Mouse (Mus musculus) ES-Bruce4 (cell line): ENCODE data around the gene Gm3002. TPM values are rescaled to one million over a fixed set of nuclear protein-coding genes. Genes with fewer than 3 reads are reported as not detected.
"Not testable (repeated sequence)": the region's sequence is repeated elsewhere in the genome, so short reads cannot be mapped to it uniquely, and the experiment has no call there.

Experiments used
- H3K27ac ChIP-seq: 2 replicates; pipeline ENCODE4 v1.5.1; 2012; ENCODE audit warnings: low read length, inconsistent platforms; ENCODE audit not compliant: insufficient read depth
- H3K27me3 ChIP-seq: 2 replicates; pipeline ENCODE4 v1.6.1; 2012; ENCODE audit warnings: mild to moderate bottlenecking, low read length, inconsistent platforms; ENCODE audit not compliant: control insufficient read depth, poor library complexity, insufficient read depth, severe bottlenecking
- H3K36me3 ChIP-seq: 2 replicates; pipeline ENCODE4 v1.6.1; 2012; ENCODE audit warnings: inconsistent platforms, mild to moderate bottlenecking, low read length, moderate library complexity; ENCODE audit not compliant: control insufficient read depth, poor library complexity, insufficient read depth, severe bottlenecking
- H3K4me1 ChIP-seq: one replicate; pipeline ENCODE4 v1.8.1; 2011; ENCODE audit warnings: low read length; ENCODE audit not compliant: control insufficient read depth, insufficient read depth
- H3K4me3 ChIP-seq: 2 replicates; pipeline ENCODE4 v1.5.1; 2011; ENCODE audit warnings: low read depth, mild to moderate bottlenecking, low read length
- H3K9ac ChIP-seq: 2 replicates; pipeline ENCODE4 v1.6.1; 2012; ENCODE audit warnings: low read depth, mild to moderate bottlenecking, inconsistent platforms; ENCODE audit not compliant: poor library complexity, severe bottlenecking
- H3K9me3 ChIP-seq: replicated peaks from 2 replicates; pipeline ENCODE4 v1.6.1; 2012; ENCODE audit warnings: mild to moderate bottlenecking, low read length, inconsistent platforms; ENCODE audit not compliant: control insufficient read depth, poor library complexity, insufficient read depth, severe bottlenecking
- polyA plus RNA-seq: library from polyadenylated mRNA; stranded (reverse); fragments of >200 nt; gene quantifications from 2 replicates; pipeline ENCODE4 v1.2.4, GENCODE M21; 2011; ENCODE audit warnings: low read depth; ENCODE audit not compliant: missing spikeins, insufficient read depth, insufficient read length

Gm3002 gene
- 0.99 TPM in 1 of 2 replicates, not detected in the other for polyA plus RNA-seq

DNA sequence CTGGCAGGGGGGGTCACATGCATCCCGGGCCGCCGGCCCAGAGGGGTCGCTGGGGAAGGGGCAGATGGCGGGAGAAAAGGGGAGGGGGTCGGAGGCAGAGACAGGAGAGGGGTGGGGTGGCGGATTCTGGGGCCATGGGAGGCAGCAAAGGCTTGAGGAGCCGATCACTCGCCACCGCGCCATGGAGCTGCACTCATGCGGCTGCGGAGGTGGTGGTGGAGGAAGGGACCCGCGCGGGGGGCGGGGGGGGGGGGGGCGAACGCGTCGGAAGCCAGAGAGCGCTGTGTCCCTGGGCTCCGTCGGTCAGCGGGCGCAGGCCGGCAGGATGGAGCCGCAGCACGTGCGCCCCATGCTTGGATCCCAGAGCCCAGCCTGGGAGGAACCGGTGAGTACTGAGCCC, at the start of gene Gm3002:
Gene Gm3002 (plus strand): TSS at position 301 of the 400 bp plus-strand sequence.
- H3K4me3 ChIP-seq, H3K27ac ChIP-seq, H3K4me1 ChIP-seq, H3K36me3 ChIP-seq, H3K27me3 ChIP-seq, H3K9ac ChIP-seq, H3K9me3 ChIP-seq: not testable (repeated sequence)

DNA sequence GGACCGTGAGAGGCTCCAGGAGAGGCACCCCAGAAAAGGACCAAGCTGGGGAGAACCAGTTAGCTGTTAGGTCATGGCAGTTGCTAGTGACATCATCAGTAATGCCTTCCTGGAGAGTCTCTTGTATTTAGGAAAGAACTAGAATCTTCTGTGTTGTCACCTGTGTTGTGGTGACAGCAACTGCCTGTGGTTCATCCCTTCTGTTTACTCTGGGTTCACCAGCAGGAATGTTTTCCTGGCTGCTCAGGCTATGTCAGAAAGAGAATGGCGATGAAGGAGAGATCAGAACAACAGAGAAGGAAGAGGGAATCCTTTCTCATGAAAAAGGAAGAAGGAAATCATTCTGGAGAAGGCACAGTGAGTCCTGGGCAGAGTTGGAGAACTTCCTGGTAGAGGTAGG, 36.1 kb downstream of the Gm3002 start, which contains the start of gene Gm3033:
Gene Gm3033 (plus strand): TSS at position 301 of the 400 bp plus-strand sequence.
- not testable (repeated sequence) for H3K4me3 ChIP-seq, H3K36me3 ChIP-seq, H3K27ac ChIP-seq, H3K27me3 ChIP-seq, H3K9ac ChIP-seq, H3K9me3 ChIP-seq, H3K4me1 ChIP-seq

DNA sequence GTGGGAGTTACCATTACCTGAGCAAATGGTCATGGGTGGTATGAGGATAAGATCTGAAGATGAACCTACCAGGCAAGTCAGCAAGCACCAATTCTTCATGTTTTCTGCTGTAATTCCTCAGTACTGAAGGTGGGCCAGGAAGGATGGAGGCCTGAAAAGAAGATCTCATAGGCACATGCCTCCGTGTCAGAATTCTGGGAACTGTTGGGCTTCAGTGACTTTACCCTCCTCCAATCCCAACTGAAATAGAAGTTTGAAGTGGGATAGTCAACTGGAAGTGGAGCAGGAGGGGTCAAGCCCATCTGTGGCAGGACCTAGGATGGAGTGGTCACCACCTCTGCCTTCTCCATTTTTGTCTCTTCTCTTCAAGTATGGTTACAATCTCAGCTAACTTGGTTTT, 74.0 kb downstream of the Gm3002 start, which contains the start of gene Gm2916:
Gene Gm2916 (plus strand): TSS at position 301 of the 400 bp plus-strand sequence.
- H3K9me3 ChIP-seq, H3K9ac ChIP-seq, H3K4me1 ChIP-seq, H3K4me3 ChIP-seq, H3K27me3 ChIP-seq, H3K27ac ChIP-seq, H3K36me3 ChIP-seq: not testable (repeated sequence)

DNA sequence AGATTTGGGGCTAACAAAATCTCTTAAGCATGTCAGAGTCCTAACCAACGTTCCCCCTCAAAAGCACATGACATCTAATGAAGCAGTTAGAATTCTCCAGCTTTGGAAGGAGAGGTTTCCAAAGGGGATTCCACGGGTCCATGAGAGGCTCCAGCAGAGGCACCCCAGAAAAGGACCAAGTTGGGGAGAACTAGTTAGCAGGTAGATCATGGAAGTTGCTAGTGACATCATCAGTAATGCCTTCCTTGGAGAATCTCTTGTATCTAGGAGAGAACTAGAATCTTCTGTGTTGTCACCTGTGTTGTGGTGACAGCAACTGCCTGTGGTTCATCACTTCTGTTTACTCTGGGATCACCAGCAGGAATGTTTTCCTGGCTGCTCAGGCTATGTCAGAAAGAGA, 121.6 kb downstream of the Gm3002 start, which contains the start of gene Gm3029:
Gene Gm3029 (plus strand): TSS at position 301 of the 400 bp plus-strand sequence.
- not testable (repeated sequence) for H3K9me3 ChIP-seq, H3K4me3 ChIP-seq, H3K36me3 ChIP-seq, H3K4me1 ChIP-seq, H3K9ac ChIP-seq, H3K27me3 ChIP-seq, H3K27ac ChIP-seq

DNA sequence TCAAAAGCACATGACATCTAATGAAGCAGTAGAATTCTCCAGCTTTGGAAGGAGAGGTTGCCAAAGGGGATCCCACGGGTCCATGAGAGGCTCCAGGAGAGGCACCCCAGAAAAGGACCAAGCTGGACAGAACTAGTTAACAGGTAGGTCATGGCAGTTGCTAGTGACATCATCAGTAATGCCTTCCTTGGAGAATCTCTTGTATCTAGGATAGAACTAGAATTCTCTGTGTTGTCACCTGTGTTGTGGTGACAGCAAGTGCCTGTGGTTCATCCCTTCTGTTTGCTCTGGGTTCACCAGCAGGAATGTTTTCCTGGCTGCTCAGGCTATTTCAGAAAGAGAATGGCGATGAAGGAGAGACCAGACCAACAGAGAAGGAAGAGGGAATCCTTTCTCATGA, 153.4 kb downstream of the Gm3002 start, which contains the start of gene Gm3095:
Gene Gm3095 (plus strand): TSS at position 301 of the 400 bp plus-strand sequence.
- H3K4me3 ChIP-seq, H3K27me3 ChIP-seq, H3K36me3 ChIP-seq, H3K4me1 ChIP-seq, H3K9ac ChIP-seq, H3K27ac ChIP-seq, H3K9me3 ChIP-seq: not testable (repeated sequence)

DNA sequence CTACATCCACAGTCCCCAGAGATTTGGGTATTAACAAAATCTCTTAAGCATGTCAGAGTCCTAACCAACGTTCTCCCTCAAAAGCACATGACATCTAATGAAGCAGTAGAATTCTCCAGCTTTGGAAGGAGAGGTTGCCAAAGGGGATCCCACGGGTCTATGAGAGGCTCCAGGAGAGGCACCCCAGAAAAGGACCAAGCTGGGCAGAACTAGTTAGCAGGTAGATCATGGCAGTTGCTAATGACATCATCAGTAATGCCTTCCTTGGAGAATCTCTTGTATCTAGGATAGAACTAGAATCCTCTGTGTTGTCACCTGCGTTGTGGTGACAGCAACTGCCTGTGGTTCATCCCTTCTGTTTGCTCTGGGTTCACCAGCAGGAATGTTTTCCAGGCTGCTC, 188.2 kb downstream of the Gm3002 start, which contains the start of gene Gm3099:
Gene Gm3099 (plus strand): TSS at position 301 of the 400 bp plus-strand sequence.
- H3K27me3 ChIP-seq, H3K9ac ChIP-seq, H3K4me3 ChIP-seq, H3K27ac ChIP-seq, H3K9me3 ChIP-seq, H3K36me3 ChIP-seq, H3K4me1 ChIP-seq: not testable (repeated sequence)

Other genes with a start within 250 kb of the Gm3002 start
- gene Gm3012, start 175.6 kb upstream of the Gm3002 start, polyA plus RNA-seq = not detected in 2 replicates
- not detected in 2 replicates for gene Gm3020, start 158.0 kb upstream of the Gm3002 start, polyA plus RNA-seq
- gene Gm3043, start 121.3 kb upstream of the Gm3002 start, polyA plus RNA-seq = not detected in 2 replicates
- gene Gm3033, start 36.2 kb downstream of the Gm3002 start, polyA plus RNA-seq = not detected in 2 replicates
- not detected in 2 replicates for gene Gm2916, start 74.1 kb downstream of the Gm3002 start, polyA plus RNA-seq
- gene Gm3029, start 121.7 kb downstream of the Gm3002 start, polyA plus RNA-seq = not detected in 2 replicates
- gene Gm3095, start 153.5 kb downstream of the Gm3002 start, polyA plus RNA-seq = 0.69 TPM in 1 of 2 replicates, not detected in the other
- gene Gm3099, start 188.3 kb downstream of the Gm3002 start, polyA plus RNA-seq = not detected in 2 replicates
- not detected in 2 replicates for gene Gm5796, start 213.9 kb downstream of the Gm3002 start, polyA plus RNA-seq